Mouse (Mus musculus): Measurements from ENCODE around the gene Pcif1. TPM values are rescaled to one million over a fixed set of nuclear protein-coding genes. Genes with fewer than 3 reads are reported as not detected.
A peak's percentile ranks its signal among the peaks of the same experiment; 100 is the strongest.

Gene Pcif1
- total RNA-seq, 4 experiments from 2014 or later: 24.1 to 31.0 (median 27.2) TPM

DNA sequence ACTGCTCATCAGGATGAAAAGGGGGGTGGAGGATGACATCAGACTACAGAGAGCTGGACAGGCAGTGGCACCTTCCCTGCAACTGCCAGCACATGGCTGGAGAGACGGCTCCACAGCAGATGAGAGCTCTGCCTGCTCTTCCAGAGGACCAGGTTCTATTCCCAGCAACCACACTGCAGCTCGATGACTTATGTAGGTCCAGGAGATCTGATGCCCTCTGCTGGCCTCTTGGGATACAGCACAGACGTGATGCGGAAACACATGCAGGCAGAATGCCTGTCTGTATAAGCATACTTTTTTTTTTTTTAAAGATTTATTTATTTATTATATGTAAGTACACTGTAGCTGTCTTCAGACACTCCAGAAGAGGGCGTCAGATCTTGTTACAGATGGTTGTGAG is 39.2 kb downstream of the Pcif1 start:
- DNase-seq (ENCODE audit: low spot score in 2 of 2): no peak

- DNase-seq (ENCODE audit: low spot score in 2 of 2): no peak
These were observed 42.9 kb downstream of the Pcif1 start for GRCm38 (mm10) chr2:164921984-164922383.

DNA sequence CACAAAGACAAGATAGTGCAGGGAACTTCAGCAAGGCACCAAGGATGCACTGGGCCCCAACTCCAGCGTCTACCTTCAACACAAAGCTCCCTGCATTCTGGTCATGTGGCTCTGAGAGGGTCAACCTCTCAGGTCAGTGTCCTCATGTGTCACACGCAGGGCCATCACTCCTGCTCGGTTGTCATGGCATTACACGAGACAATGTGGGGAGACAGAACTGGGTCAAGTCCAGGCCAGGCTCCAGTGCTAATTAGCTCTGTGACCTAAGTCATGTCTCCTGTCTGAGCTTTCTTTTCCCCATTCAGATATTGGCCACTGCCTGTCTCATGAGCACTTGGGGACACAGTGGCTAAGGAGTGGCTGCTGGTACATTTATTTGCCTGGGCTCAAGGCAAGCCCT is 44.2 kb downstream of the Pcif1 start:
- no peak for DNase-seq (ENCODE audit: low spot score in 2 of 2)

DNA sequence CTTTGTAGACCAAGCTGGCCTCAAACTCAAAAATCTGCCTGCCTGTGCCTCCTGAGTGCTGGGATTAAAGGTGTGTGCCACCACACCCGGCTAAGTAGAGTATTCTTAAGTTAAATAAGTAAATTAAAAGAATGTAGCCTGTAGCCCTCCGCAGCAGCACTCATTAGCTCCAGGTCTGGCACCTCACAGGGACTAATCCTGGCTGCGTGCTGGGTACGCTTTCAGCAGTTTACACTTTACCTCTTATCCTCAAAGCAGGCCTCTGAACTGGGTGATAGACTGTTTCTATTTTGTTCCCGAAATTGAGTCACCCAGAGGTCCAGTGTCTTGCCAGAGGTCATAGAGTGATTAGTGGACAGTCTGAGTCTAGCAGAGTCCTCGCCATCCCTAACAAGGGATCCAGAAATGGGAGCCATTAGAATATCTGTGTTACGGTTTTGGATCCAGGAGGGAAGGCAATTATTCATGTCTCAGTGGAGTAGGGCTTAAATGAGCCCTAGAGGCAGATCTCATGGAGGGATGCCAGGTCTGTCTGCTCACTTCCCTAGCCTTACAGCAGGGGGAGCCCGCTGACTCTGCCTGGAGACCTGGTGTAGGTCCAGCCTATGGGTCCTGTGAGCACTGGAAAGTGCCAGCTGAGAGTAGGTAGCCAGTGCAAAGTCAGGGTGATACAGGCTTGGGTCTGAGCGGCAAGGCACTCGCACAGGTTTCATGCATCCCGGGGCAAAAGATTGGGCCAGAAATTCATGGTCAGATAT is 45.2 kb downstream of the Pcif1 start:
- DNase-seq (ENCODE audit: low spot score in 2 of 2): peak; percentile 87 to 89

- no peak for DNase-seq (ENCODE audit: low spot score in 2 of 2)
These were observed 51.8 kb downstream of the Pcif1 start for GRCm38 (mm10) chr2:164930706-164931581.

DNA sequence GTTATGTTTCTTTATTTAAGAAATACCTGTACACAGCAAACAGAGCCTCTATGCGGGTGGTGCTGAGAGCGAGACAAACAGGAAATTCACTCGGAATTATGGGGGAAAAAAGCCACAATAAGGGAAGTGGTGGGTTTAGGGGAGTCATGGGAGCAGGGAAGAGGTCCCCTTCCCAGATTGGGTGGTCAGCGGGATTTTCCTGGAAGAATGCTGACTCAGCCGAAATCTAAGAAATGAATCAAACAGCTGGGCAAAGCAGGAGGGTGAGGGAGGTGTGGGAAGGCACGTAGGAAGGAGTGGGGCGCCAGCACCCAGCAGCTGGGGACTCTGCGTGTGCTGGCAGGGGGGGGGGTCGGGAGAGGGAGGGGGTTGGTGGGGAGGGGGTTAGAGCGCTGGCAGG is 54.4 kb downstream of the Pcif1 start:
- no peak for DNase-seq (ENCODE audit: low spot score in 2 of 2)

DNA sequence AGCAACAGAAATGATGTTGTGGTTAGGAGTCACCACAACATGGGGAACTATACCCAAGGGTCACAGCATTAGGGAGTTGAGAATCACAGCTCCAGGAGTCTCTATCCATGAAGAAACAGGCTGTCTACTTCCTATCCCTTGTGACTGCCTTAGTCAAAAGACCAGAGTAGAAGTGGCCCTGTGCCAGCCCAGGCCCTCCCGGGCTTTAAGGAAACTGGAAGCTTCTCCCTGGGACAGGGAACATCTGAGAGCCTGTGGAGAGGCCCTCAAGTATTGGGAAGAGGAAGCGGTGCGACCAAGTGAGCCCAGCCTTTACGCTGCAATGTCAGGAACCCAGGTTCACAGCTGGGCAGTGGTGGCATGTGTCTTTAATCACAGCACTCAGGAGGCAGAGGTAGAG is 56.9 kb downstream of the Pcif1 start:
- DNase-seq (ENCODE audit: low spot score in 2 of 2): no peak

GRCm38 (mm10) chr2:164938146-164939091 is 59.3 kb downstream of the Pcif1 start:
- DNase-seq (ENCODE audit: low spot score in 2 of 2): no peak

GRCm38 (mm10) chr2:164939106-164939505 is 60.0 kb downstream of the Pcif1 start:
- DNase-seq (ENCODE audit: low spot score in 2 of 2): no peak

DNA sequence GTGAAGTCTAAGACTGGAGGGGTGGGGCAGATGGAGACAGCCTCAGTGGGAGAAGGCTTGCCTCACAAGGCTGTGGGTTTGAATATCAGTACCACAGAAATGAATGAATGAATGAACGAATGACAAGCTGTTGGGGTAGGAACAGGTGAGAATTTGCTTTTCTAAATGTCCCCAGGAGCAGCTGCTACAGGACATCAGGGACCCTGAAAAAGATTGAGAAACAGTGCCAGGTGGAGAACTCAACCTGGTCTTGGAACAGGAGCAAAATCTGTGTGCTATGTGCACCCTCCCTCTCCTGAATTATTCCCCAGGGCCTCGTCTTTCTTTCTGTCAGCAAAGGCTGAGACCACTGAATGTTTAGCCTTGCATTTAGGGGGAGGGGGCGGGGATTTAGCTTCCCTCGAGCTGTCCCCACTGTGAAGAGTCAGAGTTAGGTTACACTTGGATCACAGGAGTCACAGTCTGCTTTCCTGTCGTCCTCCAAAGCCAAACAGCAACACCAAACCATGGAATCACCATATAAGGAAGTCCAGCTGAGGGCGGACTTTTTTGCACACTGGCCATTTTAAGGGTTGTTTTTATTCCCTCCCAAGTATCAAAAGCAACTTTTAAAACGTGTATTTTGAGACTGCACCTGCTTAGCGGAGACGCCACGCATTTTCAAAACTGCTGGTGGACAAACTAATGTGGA is 61.2 kb downstream of the Pcif1 start, which contains the start of gene Mmp9:
TSS of gene Mmp9 (plus strand) at position 641 of the 691 bp plus-strand sequence.
- no peak for DNase-seq (ENCODE audit: low spot score in 2 of 2)

GRCm38 (mm10) chr2:164942692-164943290 is 63.7 kb downstream of the Pcif1 start:
- DNase-seq (ENCODE audit: low spot score in 2 of 2): no peak

Other genes starting within 250 kb of the Pcif1 start
- not detected for gene Wfdc16, start 240.5 kb upstream of the Pcif1 start, total RNA-seq (2022)
- not detected for gene Wfdc10, start 223.3 kb upstream of the Pcif1 start, total RNA-seq (2022)
- gene Wfdc9, start 222.7 kb upstream of the Pcif1 start, total RNA-seq (2022): not detected
- gene Wfdc11, start 205.2 kb upstream of the Pcif1 start, total RNA-seq (2022): not detected
- gene Wfdc13, start 194.2 kb upstream of the Pcif1 start, total RNA-seq (2022): not detected
- gene Spint4, start 180.8 kb upstream of the Pcif1 start, total RNA-seq (2022): not detected
- not detected for gene Spint5, start 164.0 kb upstream of the Pcif1 start, total RNA-seq (2022)
- not detected for gene Wfdc3, start 133.4 kb upstream of the Pcif1 start, total RNA-seq (2022)
- 10 to 100 TPM; 15.6 to 21.0 (median 17.7) TPM for gene Dnttip1, start 133.3 kb upstream of the Pcif1 start, total RNA-seq (2022)
- under 1 TPM in 3 of 4 experiments, not detected in 1; 0.29 to 0.38 (median 0.38) TPM for gene Ube2c, start 109.4 kb upstream of the Pcif1 start, total RNA-seq (2022)
- gene Tnnc2, start 99.3 kb upstream of the Pcif1 start, total RNA-seq (2022): over 10,000 TPM; 10,643 to 17,408 (median 13,587) TPM
- gene Snx21, start 93.5 kb upstream of the Pcif1 start, total RNA-seq (2022): 10 to 100 TPM; 23.5 to 24.8 (median 24.4) TPM
- 10 to 100 TPM in 1 of 4 experiments, 1 to 10 TPM in 3; 8.1 to 10.9 (median 8.4) TPM for gene Acot8, start 74.4 kb upstream of the Pcif1 start, total RNA-seq (2022)
- 1 to 10 TPM in 3 of 4 experiments, under 1 TPM in 1; 0.90 to 1.7 (median 1.2) TPM for gene Zswim3, start 74.2 kb upstream of the Pcif1 start, total RNA-seq (2022)
- 1 to 10 TPM; 4.7 to 5.3 (median 5.0) TPM for gene Zswim1, start 56.6 kb upstream of the Pcif1 start, total RNA-seq (2022)
- not detected for gene Spata25, start 50.8 kb upstream of the Pcif1 start, total RNA-seq (2022)
- gene Ctsa, start 46.4 kb upstream of the Pcif1 start, total RNA-seq (2022): 10 to 100 TPM; 51.1 to 55.7 (median 52.7) TPM
- 10 to 100 TPM; 39.0 to 44.4 (median 39.5) TPM for gene Neurl2, start 45.8 kb upstream of the Pcif1 start, total RNA-seq (2022)
- 10 to 100 TPM in 2 of 4 experiments, 1 to 10 TPM in 2; 8.0 to 19.5 (median 11.9) TPM for gene Pltp, start 21.6 kb upstream of the Pcif1 start, total RNA-seq (2022)
- gene Zfp335, start 32.5 kb downstream of the Pcif1 start, total RNA-seq (2022): 10 to 100 TPM in 1 of 4 experiments, 1 to 10 TPM in 3; 7.7 to 10.6 (median 8.1) TPM
- under 1 TPM; 0.15 to 0.83 (median 0.58) TPM for gene Mmp9, start 61.5 kb downstream of the Pcif1 start, total RNA-seq (2022)
- under 1 TPM; 0.31 to 0.40 (median 0.36) TPM for gene Slc12a5, start 81.5 kb downstream of the Pcif1 start, total RNA-seq (2022)
- gene Ncoa5, start 155.6 kb downstream of the Pcif1 start, total RNA-seq (2022): 10 to 100 TPM in 3 of 4 experiments, 1 to 10 TPM in 1; 9.0 to 15.5 (median 10.6) TPM
- gene Cd40, start 176.3 kb downstream of the Pcif1 start, total RNA-seq (2022): under 1 TPM; 0.27 to 0.83 (median 0.55) TPM
- gene 1700025C18Rik, start 211.4 kb downstream of the Pcif1 start, total RNA-seq (2022): not detected

Data from gastrocnemius, adult 8-10 months (tissue).